Mouse (Mus musculus) stomach, embryonic 16.5 days (tissue): Measurements from ENCODE around the gene Nkx6-1. TPM values are rescaled to one million over a fixed set of nuclear protein-coding genes. Genes with fewer than 3 reads are reported as not detected.
A peak's percentile ranks its signal among the peaks of the same experiment; 100 is the strongest.

Experiments
- ATAC-seq: fragments of 200-750 bp; cut with Nextera tagmentation; 2 replicates; pipeline ENCODE4 v1.8.0; 2017; ENCODE audit warnings: moderate number of reproducible peaks, moderate TSS enrichment; ENCODE audit not compliant: insufficient read depth, low FRiP score
- H3K27ac ChIP-seq: fragments of 300-500 bp; sonication (generic); 2 replicates; pipeline ENCODE4 v1.5.1; 2014; ENCODE audit warnings: low read length
- H3K27me3 ChIP-seq: fragments of 300-500 bp; sonication (generic); 2 replicates; pipeline ENCODE4 v1.6.1; 2014; ENCODE audit warnings: low read length, control low read depth, mixed read lengths; ENCODE audit not compliant: control insufficient read depth, insufficient read depth
- H3K36me3 ChIP-seq: fragments of 300-500 bp; sonication (generic); 2 replicates; pipeline ENCODE4 v1.6.1; 2014; ENCODE audit warnings: low read length; ENCODE audit not compliant: control insufficient read depth, insufficient read depth
- H3K4me1 ChIP-seq: fragments of 300-500 bp; sonication (generic); 2 replicates; pipeline ENCODE4 v1.6.1; 2014; ENCODE audit warnings: low read length, control low read depth, mixed read lengths; ENCODE audit not compliant: control insufficient read depth, insufficient read depth
- H3K4me2 ChIP-seq: fragments of 300-500 bp; sonication (generic); 2 replicates; pipeline ENCODE4 v1.6.1; 2014; ENCODE audit warnings: low read depth, low read length, mixed read lengths
- H3K4me3 ChIP-seq: fragments of 300-500 bp; sonication (generic); replicated peaks from 2 replicates; pipeline ENCODE4 v1.5.1; 2014; ENCODE audit warnings: mild to moderate bottlenecking, low read length
- H3K9ac ChIP-seq: fragments of 300-500 bp; sonication (generic); 2 replicates; pipeline ENCODE4 v1.6.1; 2014; ENCODE audit warnings: low read length
- H3K9me3 ChIP-seq: fragments of 300-500 bp; sonication (generic); replicated peaks from 2 replicates; pipeline ENCODE4 v1.6.1; 2016; ENCODE audit warnings: low read length, control low read depth; ENCODE audit not compliant: control insufficient read depth
- WGBS: fragments of 180-500 bp; shearing (Covaris S2); extraction: QIAGEN DNeasy Blood & Tissue Kit; methylation state at CpG from one replicate; pipeline ENCODE4 v1.1.7; 2014; 5-methylcytosine and 5-hydroxymethylcytosine counted together
- polyA plus RNA-seq: library from polyadenylated mRNA; unstranded; fragments of >200 nt; fragmentation: Nextera tagmentation; extraction: Ambion mirVana; gene quantifications from 2 replicates; pipeline ENCODE4 v1.2.1, GENCODE M21; 2015

Gene Nkx6-1
- polyA plus RNA-seq, 1 experiment from 2014 or later, result 2.7 TPM

DNA sequence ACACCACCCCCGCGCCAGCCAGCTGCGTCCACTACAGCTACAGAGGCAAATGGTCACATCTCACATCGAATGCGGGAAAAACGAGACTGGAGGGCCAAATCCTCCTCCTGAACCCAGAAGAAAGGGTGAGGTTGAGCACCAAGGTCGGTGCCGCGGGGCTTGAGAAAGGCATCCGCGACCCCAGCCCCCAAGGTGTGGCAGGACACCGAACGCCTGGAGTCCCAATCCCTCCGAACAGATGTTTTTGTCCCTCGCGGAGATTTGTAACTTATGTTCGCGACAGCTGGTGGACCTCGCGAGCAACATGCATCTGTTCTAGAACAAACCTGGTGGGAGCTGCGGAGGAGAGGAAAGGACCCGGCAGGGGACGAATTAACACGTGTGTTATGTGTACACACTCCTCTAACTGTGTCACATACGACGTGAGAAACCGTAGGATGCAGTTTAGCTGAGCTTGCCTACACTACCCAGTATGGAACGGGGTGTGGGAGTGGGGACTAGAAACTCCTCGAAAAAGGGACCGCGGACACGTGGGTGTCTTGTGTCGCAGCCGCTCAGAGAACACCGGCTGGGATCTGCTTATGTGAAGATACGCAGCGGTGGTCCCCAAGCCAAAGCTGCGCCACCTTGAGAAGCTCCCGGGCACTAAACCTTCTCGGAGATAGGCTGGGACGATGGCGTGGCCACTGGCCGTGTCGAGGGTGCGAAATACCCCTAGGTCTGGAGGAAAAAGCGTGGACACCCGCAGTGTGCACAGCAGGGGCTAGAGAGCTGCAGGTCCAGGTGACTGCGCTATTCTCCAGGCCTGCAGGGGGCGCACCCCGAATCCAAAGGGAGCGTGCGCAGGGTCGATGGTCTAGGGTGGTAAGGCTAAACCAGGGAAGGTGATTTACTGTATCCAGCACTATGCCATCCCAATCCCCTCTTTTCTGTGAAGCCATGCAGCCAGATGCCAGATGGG, 16.8 kb downstream of the Nkx6-1 start:
- peak overlapping the region; percentile 17; the same call in 1 of the 2 replicates for H3K4me2 ChIP-seq
- peaks cover 60% of the 10 kb centered on the region for H3K27me3 ChIP-seq
- H3K9ac ChIP-seq, result no peak overlapping the region
- no peaks in the 10 kb centered on the region for H3K36me3 ChIP-seq
- H3K4me1 ChIP-seq, result no peaks in the 10 kb centered on the region
- no peak overlapping the region for H3K27ac ChIP-seq
- 4% methylated on average over 53 of the region's 53 CpGs for WGBS
- H3K4me3 ChIP-seq, result peak overlapping the region; percentile 2
- no peaks in the 10 kb centered on the region for H3K9me3 ChIP-seq
- ATAC-seq, result peak; percentile 21; the same call in 1 of the 2 replicates

DNA sequence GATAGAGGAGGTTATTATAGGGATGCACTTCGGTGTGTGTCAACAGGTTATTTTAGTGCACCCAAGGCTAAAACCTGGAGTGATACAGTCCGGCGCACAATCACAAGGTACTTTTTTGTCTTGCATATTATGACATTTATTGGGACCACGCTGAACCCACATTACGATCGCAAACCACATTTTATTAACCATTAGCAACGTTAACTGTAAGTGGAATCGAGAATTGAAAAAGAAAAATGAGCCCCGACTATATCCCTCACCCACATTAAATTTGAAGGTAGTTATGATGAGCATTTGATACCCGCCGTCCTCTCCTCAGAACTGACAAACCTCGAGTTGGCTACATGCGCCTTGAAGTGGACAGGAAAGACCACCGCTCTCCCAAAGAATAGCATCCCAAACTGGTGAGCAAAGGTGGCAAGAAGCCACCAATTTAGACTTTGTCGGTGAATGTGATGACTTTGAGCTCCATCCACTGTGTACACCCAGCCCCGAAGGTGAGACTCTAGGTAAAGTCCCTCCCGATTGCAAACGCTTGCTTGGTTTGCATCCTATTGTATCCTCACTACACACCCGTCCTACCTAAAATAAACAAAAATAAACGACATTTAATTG, 17.7 kb downstream of the Nkx6-1 start:
- Histone ChIP-seq H3K27ac (no peak overlapping the region), H3K4me1 (no peaks in the 10 kb centered on the region), H3K9me3 (no peaks in the 10 kb centered on the region), H3K36me3 (no peaks in the 10 kb centered on the region), H3K27me3 (peaks cover 66% of the 10 kb centered on the region), H3K9ac (no peak overlapping the region), H3K4me3 (no peak overlapping the region), H3K4me2 (no peak overlapping the region)
- WGBS, result 38% methylated on average over 20 of the region's 20 CpGs
- ATAC-seq, result no peak

DNA sequence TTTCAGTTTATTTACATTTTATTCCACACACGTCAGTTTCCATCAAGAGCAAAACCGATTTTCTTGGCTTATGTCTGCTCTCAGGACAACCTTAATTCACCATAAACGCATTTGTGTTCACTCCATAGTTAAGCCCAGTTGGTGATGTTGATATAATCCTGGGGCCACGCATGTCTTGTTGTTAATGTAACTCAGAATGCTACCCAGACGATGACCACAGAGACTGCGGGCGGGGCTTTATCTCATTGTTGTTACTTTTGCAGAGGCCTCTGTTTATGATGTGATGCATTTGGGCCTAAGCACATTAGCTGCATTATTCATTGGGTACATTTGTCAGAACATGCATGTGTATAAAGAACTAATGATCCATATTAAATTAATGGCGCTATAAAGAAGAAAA, 19.7 kb downstream of the Nkx6-1 start:
- H3K4me3 ChIP-seq, result no peak overlapping the region
- no peak overlapping the region for H3K4me2 ChIP-seq
- no peaks in the 10 kb centered on the region for H3K36me3 ChIP-seq
- 66% methylated on average over 8 of the region's 8 CpGs for WGBS
- no peaks in the 10 kb centered on the region for H3K4me1 ChIP-seq
- no peak overlapping the region for H3K9ac ChIP-seq
- no peak overlapping the region for H3K27ac ChIP-seq
- no peak for ATAC-seq
- peaks cover 66% of the 10 kb centered on the region for H3K27me3 ChIP-seq
- H3K9me3 ChIP-seq, result no peaks in the 10 kb centered on the region

DNA sequence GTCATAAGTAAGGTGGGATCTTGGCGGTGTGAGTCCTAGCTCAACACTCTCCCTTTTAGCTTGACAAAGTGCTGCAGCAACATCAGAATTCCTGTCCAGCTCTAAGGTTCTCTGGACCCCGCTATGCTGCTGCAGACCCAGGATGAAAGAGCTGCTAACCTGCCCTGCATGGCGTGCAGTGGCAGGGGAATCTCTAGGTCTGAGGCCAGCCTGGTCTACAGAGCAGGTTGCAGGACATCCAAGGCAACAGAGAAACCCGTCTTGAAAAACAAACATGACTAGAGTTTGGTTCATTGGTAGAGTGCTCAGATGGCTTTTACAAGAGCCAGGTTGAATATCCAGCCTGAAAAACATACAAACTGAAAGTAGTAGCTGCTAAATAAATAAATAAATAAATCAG, 26.7 kb downstream of the Nkx6-1 start:
- Histone ChIP-seq H3K27me3 (peaks cover 7% of the 10 kb centered on the region; the same call in 1 of the 2 replicates), H3K27ac (no peak overlapping the region), H3K4me2 (no peak overlapping the region), H3K4me3 (no peak overlapping the region), H3K4me1 (no peaks in the 10 kb centered on the region), H3K36me3 (no peaks in the 10 kb centered on the region), H3K9me3 (no peaks in the 10 kb centered on the region), H3K9ac (no peak overlapping the region)
- ATAC-seq, result no peak
- WGBS, result 81% methylated on average over 4 of the region's 4 CpGs

Other genes starting within 250 kb of the Nkx6-1 start
- 9.2 and 9.9 TPM in 2 replicates for gene Cds1, start 100.1 kb upstream of the Nkx6-1 start, polyA plus RNA-seq